Mouse (Mus musculus) urinary bladder, postnatal 36 days (tissue): ENCODE measurements around the gene Pde5a.

Source experiments
- DNase-seq, 2 experiments: peaks; one replicate each; pipeline ENCODE4 v3.0.0; 2022; ENCODE audit warnings: low spot score in 2 of 2, mixed read lengths in 1 of 2

Gene Pde5a

GRCm38 (mm10) chr3:122763768-122764167, 35.0 kb downstream of the Pde5a start:
- DNase-seq, result no peak

- DNase-seq, result no peak
These were observed 38.2 kb downstream of the Pde5a start for GRCm38 (mm10) chr3:122766930-122767329.

GRCm38 (mm10) chr3:122767841-122768240, 39.1 kb downstream of the Pde5a start:
- no peak for DNase-seq

- no peak for DNase-seq
These were observed 52.7 kb downstream of the Pde5a start for GRCm38 (mm10) chr3:122781417-122781816.

DNA sequence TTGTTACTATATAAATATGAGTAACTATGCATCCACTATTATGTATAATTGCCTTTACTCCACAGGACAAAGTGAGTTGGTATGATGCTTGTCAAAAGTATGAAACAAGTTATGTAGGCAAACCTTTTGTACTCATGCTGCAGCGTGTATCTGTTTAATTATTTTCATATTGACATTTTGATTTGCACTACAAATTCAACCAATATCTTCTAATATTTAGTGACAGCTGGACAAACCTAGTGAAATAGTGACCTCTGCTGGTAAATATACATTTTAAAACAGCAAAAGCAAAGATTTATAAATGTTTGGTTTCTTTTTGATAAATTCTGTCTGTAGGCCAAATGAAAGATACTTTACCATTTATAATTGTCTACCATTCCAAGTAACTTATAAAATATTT, 55.5 kb downstream of the Pde5a start:
- no peak for DNase-seq

GRCm38 (mm10) chr3:122788314-122788713, 59.6 kb downstream of the Pde5a start:
- DNase-seq, result no peak

DNA sequence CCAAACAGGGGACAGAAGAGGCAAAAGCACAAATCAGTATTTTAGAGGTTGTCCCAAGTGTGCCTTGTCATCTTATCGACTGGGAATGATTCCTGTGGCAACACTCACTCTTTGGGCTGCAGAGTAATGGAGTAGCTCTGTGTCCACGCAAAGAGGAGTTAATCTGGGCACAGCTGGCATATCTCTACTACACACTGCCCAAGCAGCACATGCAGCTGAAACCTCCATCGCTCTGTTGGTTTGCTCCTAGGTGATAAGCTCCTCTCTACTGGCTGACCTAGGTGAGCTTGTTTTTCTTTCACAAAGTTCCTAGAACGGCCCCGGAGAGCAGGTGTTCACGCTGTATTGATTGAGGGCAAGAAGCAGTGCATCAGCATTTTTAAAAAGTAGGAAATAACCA, 60.8 kb downstream of the Pde5a start:
- no peak for DNase-seq

GRCm38 (mm10) chr3:122800050-122800449, 71.3 kb downstream of the Pde5a start:
- no peak for DNase-seq

DNA sequence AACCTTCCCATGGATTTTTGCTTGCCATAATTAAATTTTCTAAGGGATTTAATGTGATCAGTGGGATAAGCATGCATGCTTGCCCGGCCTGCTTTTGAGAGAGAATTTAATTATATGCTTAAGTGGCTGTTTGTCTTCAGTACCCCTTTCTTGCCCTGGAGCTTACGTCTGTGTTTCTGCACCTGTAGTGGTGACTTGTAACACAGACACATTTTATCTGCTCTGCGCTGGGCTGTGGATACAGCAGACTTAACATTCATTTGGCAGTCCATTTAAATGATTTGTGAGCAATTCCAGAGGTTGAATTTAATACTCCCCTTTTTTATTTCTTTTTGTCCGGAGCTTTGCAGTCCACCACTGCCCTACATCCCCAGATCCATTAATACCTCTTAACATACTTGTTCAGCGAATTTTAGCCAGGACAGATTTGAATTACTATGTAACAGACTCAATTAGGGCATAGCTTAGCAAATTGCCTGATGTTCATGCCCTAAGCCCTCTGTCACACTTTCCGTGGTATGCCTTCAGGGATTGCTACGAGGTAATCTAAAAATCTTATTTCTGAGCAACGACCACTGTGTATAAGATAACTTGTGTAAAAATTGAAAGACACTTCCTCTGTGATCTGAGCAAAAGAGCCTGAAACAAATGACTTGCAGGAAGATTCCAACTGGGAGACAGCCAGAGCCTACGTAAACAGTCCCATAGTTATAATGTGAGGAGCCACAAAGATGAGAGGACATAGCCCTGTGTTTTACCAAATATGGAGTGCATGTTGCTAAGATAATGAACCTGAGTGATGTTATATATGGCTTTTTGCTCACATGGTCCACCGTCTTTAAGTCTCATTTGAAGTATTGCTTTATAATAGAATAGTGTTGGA, 72.0 kb downstream of the Pde5a start:
- DNase-seq, result no peak

- DNase-seq, result no peak
These were observed 72.9 kb downstream of the Pde5a start for GRCm38 (mm10) chr3:122801436-122802221.

- DNase-seq, result no peak
These were observed 78.6 kb downstream of the Pde5a start for GRCm38 (mm10) chr3:122807313-122807712.

DNA sequence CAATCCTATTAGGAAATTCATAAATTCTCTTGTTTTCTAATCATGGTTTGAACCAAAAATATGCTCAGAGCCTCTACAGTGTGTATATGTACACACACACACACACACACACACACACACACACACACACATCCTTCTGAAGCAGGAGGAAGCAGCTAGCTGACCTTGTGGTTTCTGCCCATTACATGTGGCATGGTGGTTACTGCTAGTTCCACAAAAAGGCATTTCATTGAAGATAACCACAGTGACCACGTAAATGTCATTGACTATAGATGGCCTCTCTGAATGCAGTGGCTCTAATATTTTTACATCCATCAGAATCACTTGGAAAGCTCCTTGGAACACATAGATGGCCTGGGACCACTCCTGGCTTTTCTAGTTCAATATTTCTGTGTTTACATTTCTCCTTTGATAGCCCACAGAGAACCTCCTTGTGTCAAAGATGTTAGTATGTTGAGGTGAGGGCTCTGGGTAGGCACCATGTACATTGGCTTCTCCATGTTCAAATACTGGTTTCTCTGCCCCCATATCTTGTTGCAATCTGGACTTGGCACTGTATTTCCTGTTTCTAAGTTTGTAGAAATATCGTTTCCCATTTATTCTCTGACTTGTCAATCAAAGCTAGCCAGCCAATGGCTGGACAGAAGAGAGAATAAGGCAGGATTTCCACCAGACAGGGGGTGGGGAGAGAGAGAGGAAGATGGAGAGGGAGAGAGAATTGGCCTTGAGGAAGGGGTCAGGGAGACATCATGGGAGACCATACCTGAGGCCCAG, 81.5 kb downstream of the Pde5a start:
- DNase-seq, result no peak

DNA sequence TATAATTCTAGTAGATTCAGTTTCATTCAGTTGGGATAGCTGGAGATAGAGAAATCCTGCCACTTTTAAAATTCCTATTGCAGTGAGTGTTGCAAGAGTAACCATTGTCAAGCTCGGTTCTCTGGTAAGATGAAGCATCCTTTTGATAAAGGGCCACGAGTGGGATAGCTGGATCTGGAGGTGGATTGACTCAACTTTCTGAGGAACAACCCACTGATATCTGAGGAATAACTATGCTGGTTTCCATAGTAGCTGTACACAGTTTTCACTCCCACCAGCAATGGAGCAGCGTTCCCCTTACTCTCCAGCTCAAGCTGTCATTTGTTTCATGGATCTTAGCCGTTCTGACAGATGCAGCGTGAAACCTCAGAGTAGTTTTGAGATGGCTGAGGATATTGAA, 82.2 kb downstream of the Pde5a start:
- no peak for DNase-seq

- no peak for DNase-seq
These were observed 85.8 kb downstream of the Pde5a start for GRCm38 (mm10) chr3:122814531-122814930.

DNA sequence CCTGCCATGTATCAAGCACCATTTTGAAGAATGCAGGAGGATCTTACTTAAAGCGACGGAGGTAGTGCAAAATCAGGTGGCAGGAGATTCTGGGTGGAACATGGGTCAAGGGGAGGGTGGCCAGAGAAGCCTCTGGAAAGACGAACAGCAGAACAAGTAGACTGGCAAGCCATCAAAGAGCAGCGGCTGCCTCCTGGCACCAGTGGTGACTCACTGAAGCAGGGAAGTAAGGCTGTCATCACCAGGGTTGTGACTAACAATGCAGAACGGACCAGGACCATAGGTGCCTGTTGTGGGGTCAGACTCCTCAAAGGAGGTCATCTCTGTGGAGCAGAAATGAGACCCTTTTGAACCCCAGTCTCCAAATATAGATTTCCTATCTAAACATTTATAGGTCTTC, 89.5 kb downstream of the Pde5a start:
- DNase-seq, result no peak

DNA sequence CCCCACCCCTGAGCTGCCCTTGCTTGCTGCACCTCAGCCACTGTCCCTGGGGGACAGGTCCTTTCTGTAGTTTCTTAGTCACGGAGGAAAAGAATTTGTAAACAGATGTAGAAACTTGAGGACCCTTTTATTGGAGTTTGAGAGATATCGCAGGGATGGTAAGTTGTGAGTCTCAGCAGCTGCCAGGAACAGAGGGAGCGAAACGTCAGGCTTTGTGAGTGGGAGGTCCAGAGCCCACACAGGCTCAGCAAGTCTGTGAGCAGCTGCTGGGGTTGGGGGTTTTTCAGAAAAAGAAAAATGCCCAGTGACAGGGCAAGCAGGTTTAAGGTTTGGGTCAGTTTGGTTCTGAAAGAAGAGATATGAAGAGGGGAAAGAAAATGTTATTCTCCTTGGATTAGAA, 92.0 kb downstream of the Pde5a start:
- no peak for DNase-seq

DNA sequence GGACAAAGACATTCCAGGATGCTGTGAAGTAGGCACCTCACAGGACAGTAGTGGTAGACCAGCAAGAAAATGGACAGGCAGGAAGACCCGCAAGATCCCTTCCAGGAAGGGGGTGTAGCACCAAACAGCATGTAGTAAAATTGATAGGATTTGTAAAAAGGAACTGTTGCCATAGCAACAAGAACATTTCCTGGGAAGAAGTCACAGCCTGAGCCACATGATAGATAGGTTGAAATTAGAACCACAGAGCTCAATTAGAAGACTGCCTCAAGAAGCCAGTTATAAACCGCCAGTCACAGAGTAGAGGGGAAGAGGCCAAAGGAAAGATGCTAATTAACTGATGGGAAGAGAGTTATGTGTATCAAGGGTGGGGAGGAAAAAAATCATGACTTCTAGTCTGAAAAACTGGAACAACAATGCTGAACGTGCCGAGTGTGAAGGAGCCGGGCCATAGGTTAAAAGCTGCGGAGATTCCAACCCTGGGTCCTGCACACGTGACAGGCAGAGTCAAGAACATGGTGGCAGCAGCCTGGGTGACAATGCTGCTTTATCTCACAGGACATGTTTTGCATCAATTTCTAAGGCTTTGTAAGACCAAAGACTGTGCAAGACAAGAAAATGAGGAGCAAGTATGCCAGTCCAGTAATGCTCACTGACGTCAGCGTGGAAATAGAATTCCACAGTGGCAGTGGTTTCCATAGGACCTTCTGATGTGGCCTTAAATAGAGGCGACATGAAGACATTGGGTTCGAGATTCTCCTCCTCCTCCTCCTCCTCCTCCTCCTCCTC, 99.7 kb downstream of the Pde5a start:
- DNase-seq, result no peak

DNA sequence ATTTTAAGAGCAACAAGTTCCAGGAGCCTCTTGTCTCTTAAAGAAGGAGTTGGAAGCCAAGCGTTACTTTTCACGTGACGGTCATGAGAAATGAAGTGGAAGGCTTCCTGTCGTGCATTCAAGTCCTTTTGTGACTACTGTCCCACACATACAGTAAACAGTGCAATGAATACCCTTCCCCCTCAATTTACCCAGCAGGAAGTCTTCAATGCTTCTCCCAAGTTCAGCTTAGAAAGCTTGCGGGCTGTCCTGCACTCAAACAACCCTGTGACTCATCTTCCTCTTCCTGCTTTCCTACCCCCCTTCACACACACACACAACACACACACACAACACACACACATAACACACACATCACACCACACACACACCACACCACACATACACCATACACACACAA, 105.8 kb downstream of the Pde5a start:
- DNase-seq, result no peak

DNA sequence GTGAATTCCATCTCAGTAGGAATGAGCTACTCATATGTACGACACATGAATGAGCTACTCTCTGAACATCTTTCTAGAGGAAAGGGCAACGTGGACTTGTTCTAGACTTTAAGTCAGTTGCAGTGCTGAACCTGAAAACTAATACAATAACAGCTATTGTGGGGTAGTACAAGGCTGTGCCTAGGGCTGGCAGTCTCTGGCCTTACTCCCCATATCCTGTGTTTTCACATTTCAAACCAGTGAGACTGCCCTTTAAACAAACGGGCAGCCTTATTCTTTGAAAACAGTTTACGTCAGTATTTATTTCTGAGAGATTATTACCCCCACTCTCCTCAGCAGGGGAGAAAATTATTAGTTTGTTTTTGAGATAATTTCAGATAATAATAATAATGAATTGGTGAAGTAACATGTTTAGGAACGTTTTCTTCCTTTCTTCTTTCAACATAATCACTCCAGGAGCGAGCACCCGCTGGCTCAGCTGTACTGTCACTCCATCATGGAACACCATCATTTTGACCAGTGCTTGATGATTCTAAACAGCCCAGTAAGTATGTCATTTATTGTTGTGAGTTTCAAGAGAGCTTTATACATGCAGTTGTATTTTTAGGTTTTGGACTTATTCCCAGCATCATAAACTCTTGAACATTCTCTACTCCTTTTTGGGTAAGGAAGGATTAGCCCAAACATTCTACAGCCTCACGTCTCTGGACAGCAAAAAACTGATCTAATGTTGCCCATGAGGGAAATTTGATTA, 106.5 kb downstream of the Pde5a start:
- no peak for DNase-seq

DNA sequence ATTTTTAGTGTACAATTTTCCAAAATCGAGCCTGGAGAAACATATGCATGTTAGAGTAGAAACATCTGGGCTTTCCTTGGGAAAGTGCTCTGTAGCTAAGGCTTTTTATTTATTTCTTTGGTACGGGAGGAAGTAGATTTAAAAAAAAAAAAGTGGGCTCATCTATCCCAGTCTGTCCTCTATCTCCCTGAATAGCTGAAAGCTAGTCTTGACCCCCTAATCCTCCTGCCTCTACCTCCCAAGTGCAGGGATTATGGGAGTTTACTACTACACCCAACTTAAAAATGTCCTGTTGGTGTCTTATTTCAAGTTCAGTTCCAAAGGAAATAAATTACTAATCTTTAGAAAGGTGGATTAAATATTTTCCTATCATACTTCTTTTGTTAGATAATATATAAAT, 108.9 kb downstream of the Pde5a start:
- no peak for DNase-seq
